Mouse (Mus musculus) CH12.LX (cell line): ENCODE measurements at regions not wholly inside any gene's neighbourhood (a gene's known extent, or its start where the extent isn't known, plus 50 kb on each side); places are given as distances from the start of the nearest gene placed in this dataset.

ENCODE experiments used
- DNase-seq: peaks from one replicate; pipeline ENCODE4 v3.0.0-alpha.2; 2013; ENCODE audit errors: extremely low read depth
- H3K27ac ChIP-seq: 2 replicates; pipeline ENCODE4 v1.5.1; 2012; ENCODE audit warnings: low read depth, mild to moderate bottlenecking, control low read depth, moderate library complexity; ENCODE audit not compliant: insufficient read depth
- H3K27me3 ChIP-seq: replicated peaks from 2 replicates; pipeline ENCODE3; 2012; ENCODE audit warnings: inconsistent platforms
- H3K36me3 ChIP-seq, 2 experiments: replicated peaks in 1 of 2; 2 replicates each; pipeline versions ENCODE3 to v1.6.1; 2012; ENCODE audit warnings: inconsistent platforms in 1 of 2, low read length in 1 of 2, mild to moderate bottlenecking in 1 of 2, mixed read lengths in 1 of 2, moderate library complexity in 1 of 2; ENCODE audit not compliant: control insufficient read depth in 1 of 2, insufficient read depth in 1 of 2
- H3K4me1 ChIP-seq, 2 experiments: 2 replicates each; pipeline ENCODE4 v1.6.1; 2012; ENCODE audit warnings: inconsistent platforms in 1 of 2, moderate library complexity in 1 of 2; ENCODE audit not compliant: insufficient read depth in 2 of 2, control insufficient read depth in 1 of 2
- H3K4me2 ChIP-seq: 2 replicates; pipeline ENCODE4 v1.6.1; 2012; ENCODE audit warnings: low read depth, mild to moderate bottlenecking, control low read depth; ENCODE audit not compliant: poor library complexity, insufficient read depth, severe bottlenecking
- H3K4me3 ChIP-seq, 3 experiments: fragments of 150-350 bp in 1 of 3; sonication (generic) in 1 of 3; replicated peaks in 1 of 3; 2 replicates each; pipeline versions ENCODE3 to v1.5.1; 2011 to 2012; ENCODE audit warnings: low read depth in 2 of 3, low read length in 2 of 3, mild to moderate bottlenecking in 2 of 3, moderate library complexity in 2 of 3, control low read depth in 1 of 3, improper control_type of control experiment in 1 of 3, inconsistent platforms in 1 of 3, mixed read lengths in 1 of 3; ENCODE audit not compliant: poor library complexity in 1 of 3
- H3K79me2 ChIP-seq: replicated peaks from 2 replicates; pipeline ENCODE4 v1.6.1; 2012; ENCODE audit warnings: mild to moderate bottlenecking, moderate library complexity; ENCODE audit not compliant: control insufficient read depth, poor library complexity, insufficient read depth, severe bottlenecking; ENCODE audit errors: extremely low read depth
- H3K9ac ChIP-seq: 2 replicates; pipeline ENCODE4 v1.6.1; 2012; ENCODE audit warnings: low read depth, mild to moderate bottlenecking, control low read depth, moderate library complexity; ENCODE audit not compliant: insufficient read depth
- H3K9me3 ChIP-seq: replicated peaks from 2 replicates; pipeline ENCODE3; 2012; ENCODE audit warnings: low read length, inconsistent platforms, mixed read lengths
- BHLHE40 ChIP-seq: IDR thresholded peaks from 2 replicates; pipeline ENCODE4 v1.6.1; 2011; ENCODE audit warnings: mild to moderate bottlenecking, low read depth, low read length, improper control_type of control experiment
- E2F4 ChIP-seq: IDR thresholded peaks from 2 replicates; pipeline ENCODE4 v1.6.1; 2011; ENCODE audit warnings: low read depth, low read length, improper control_type of control experiment; ENCODE audit not compliant: insufficient replicate concordance
- ETS1 ChIP-seq: conservative IDR thresholded peaks from 2 replicates; pipeline ENCODE4 v1.6.1; 2012; ENCODE audit warnings: low read depth, mild to moderate bottlenecking, inconsistent platforms, low read length, improper control_type of control experiment, moderate library complexity
- GABPA ChIP-seq: IDR thresholded peaks from 2 replicates; pipeline ENCODE4 v1.6.1; 2012; ENCODE audit warnings: low read depth, low read length, improper control_type of control experiment, inconsistent platforms; ENCODE audit not compliant: insufficient replicate concordance
- HCFC1 ChIP-seq: IDR thresholded peaks from 2 replicates; pipeline ENCODE4 v1.6.1; 2012; ENCODE audit warnings: low read depth, mild to moderate bottlenecking, inconsistent platforms, low read length, improper control_type of control experiment
- KAT2A ChIP-seq: IDR thresholded peaks from 2 replicates; pipeline ENCODE4 v1.6.1; 2012; ENCODE audit warnings: low read length, improper control_type of control experiment, inconsistent platforms; ENCODE audit not compliant: insufficient replicate concordance
- MAFK ChIP-seq: IDR thresholded peaks from 2 replicates; pipeline ENCODE4 v1.6.1; 2011; ENCODE audit warnings: low read length, improper control_type of control experiment; ENCODE audit not compliant: insufficient replicate concordance
- MEF2A ChIP-seq: IDR thresholded peaks from 2 replicates; pipeline ENCODE4 v1.6.1; 2014; ENCODE audit warnings: low read depth, mild to moderate bottlenecking, inconsistent platforms, low read length, improper control_type of control experiment, borderline replicate concordance
- MYC ChIP-seq: IDR thresholded peaks from 2 replicates; pipeline ENCODE4 v1.6.1; 2011; ENCODE audit warnings: low read depth, mild to moderate bottlenecking, improper control_type of control experiment, low read length
- NELFE ChIP-seq: IDR thresholded peaks from 2 replicates; pipeline ENCODE4 v1.6.1; 2011; ENCODE audit warnings: low read depth, low read length, improper control_type of control experiment
- NRF1 ChIP-seq: IDR thresholded peaks from 2 replicates; pipeline ENCODE4 v1.6.1; 2014; ENCODE audit warnings: low read depth, mild to moderate bottlenecking, inconsistent platforms, low read length, improper control_type of control experiment, moderate library complexity
- PAX5 ChIP-seq: IDR thresholded peaks from 2 replicates; pipeline ENCODE4 v1.6.1; 2012; ENCODE audit warnings: low read length, inconsistent platforms, mixed read lengths
- RAD21 ChIP-seq: IDR thresholded peaks from 2 replicates; pipeline ENCODE4 v1.6.1; 2011; ENCODE audit warnings: low read depth, mild to moderate bottlenecking, low read length, improper control_type of control experiment, moderate library complexity
- SIN3A ChIP-seq: IDR thresholded peaks from 2 replicates; pipeline ENCODE4 v1.6.1; 2012; ENCODE audit warnings: low read length, improper control_type of control experiment, inconsistent platforms
- SMC3 ChIP-seq: IDR thresholded peaks from 2 replicates; pipeline ENCODE4 v1.6.1; 2011; ENCODE audit warnings: low read depth, low read length, improper control_type of control experiment
- UBTF ChIP-seq: IDR thresholded peaks from 2 replicates; pipeline ENCODE4 v1.6.1; 2012; ENCODE audit warnings: low read depth, mild to moderate bottlenecking, inconsistent platforms, low read length, improper control_type of control experiment, moderate library complexity
- USF1 ChIP-seq: IDR thresholded peaks from 2 replicates; pipeline ENCODE4 v1.6.1; 2014; ENCODE audit warnings: low read depth, mild to moderate bottlenecking, inconsistent platforms, low read length, improper control_type of control experiment
- ZKSCAN1 ChIP-seq: IDR thresholded peaks from 2 replicates; pipeline ENCODE4 v1.6.1; 2012; ENCODE audit warnings: low read depth, inconsistent platforms, low read length, improper control_type of control experiment, borderline replicate concordance
- ZMIZ1 ChIP-seq: IDR thresholded peaks from 2 replicates; pipeline ENCODE4 v1.6.1; 2012; ENCODE audit warnings: low read depth, mild to moderate bottlenecking, inconsistent platforms, low read length, improper control_type of control experiment
- dilution Hi-C: fragments of 300-500 bp; cut with MboI; formaldehyde crosslinking; loops from 2 replicates; pipeline ENCODE4 v1.14.3; 2020; ENCODE audit warnings: low sequenced_read_pairs; ENCODE audit not compliant: extremely low pct_unique_long_range_greater_than_20kb, extremely low pct_ligation_motif_present
- in situ Hi-C: fragments of 300-500 bp; cut with MboI; formaldehyde crosslinking; loops from 3 replicates; pipeline ENCODE4 v1.14.3; 2019; ENCODE audit warnings: low sequenced_read_pairs, low pct_ligation_motif_present, low pct_unique_long_range_greater_than_20kb, mixed read lengths

DNA sequence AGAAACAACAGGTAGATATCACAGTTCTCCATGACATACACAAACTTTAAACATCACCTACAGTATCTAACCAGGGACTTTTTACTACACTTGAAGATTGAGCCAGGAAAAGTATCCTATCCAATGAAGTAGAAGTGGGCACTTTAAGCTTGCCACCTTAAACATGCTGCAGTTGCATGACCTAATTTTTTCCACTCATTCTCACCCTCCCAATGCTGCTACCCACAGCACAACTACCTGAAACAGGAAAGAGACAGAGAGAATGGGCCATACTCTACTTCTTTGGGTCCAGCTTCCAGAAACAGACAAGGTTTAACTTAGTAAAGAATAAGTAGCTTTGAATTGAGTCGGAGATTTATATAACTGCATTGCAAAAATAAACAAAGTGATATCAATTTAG, 594.9 kb upstream of the Mpdz start (continued):
- TF ChIP-seq MEF2A (peak; percentile 47; the same call in 1 of the 2 replicates), MYC (peak; percentile 54; the same call in 1 of the 2 replicates), KAT2A (no peak), MAFK (no peak), GABPA (no peak), NELFE (no peak), BHLHE40 (no peak)

- dilution Hi-C loops = no loop called here
- no peak for DNase-seq
- in situ Hi-C loops = no loop called here
- Histone ChIP-seq H3K79me2 (no peaks in the 10 kb centered on the region), H3K27me3 (no peaks in the 10 kb centered on the region), H3K9ac (no peak overlapping the region), H3K4me3 (no peak overlapping the region)
- TF ChIP-seq ZMIZ1 = no peak
- no peak for TF ChIP-seq SIN3A
- TF ChIP-seq ZKSCAN1 = no peak
- no peak for TF ChIP-seq RAD21
- no peak for TF ChIP-seq ETS1
- no peak for TF ChIP-seq KAT2A
- TF ChIP-seq E2F4 = no peak
- TF ChIP-seq SMC3 = no peak
- TF ChIP-seq UBTF = no peak
- no peak for TF ChIP-seq NELFE
- TF ChIP-seq USF1 = no peak
- TF ChIP-seq NRF1 = no peak
- no peak for TF ChIP-seq HCFC1
- no peak for TF ChIP-seq PAX5
- TF ChIP-seq, all 38 proteins: peak for 0
- H3K27ac ChIP-seq = no peak overlapping the region
- H3K9me3 ChIP-seq = no peaks in the 10 kb centered on the region
- no peaks in the 10 kb centered on the region for H3K36me3 ChIP-seq
- no peak overlapping the region for H3K4me2 ChIP-seq
- peaks cover 0 to 18% of the 10 kb centered on the region in 2 experiments; a peak in 2 of 4 replicates for H3K4me1 ChIP-seq
These were observed 592.6 kb upstream of the Mpdz start for GRCm38 (mm10) chr4:82035074-82035703.
